Mouse (Mus musculus): ENCODE results near the gene Trp53rkb. TPM values are rescaled to one million over a fixed set of nuclear protein-coding genes. Genes with fewer than 3 reads are reported as not detected.

Trp53rkb gene
- polyA plus RNA-seq, 1 experiment from 2014 or later, result 13.3 TPM

DNA sequence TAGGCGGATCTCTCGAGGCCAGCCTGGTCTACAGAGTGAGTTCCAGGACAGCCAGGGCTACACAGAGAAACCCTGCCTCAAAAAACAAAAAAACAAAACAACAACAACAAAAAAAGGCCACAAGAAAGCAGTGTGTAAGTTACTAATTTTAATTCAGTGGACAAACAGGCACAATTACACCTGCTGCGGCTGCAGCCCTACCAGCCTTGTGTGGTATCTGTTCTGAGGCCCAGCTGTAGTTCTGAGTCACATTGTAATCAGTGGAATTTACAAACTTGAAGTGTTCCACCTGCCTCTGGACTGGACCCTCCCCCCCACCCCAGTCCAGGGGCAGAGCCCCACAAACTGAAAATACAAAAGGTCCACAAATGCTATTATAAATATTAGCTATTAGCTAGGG lies 11.0 kb downstream of the Trp53rkb start:
- no peak for DNase-seq (ENCODE audit: low spot score)
- no peaks in the 10 kb centered on the region for H3K27me3 ChIP-seq (ENCODE audit: insufficient read depth, poor library complexity, severe bottlenecking)
- peaks cover 4% of the 10 kb centered on the region for H3K36me3 ChIP-seq
- peaks cover 13% of the 10 kb centered on the region for H3K4me1 ChIP-seq
- no peaks in the 10 kb centered on the region for H3K9me3 ChIP-seq
- 78% methylated on average over 3 of the region's 3 CpGs for WGBS
- no peak overlapping the region for H3K27ac ChIP-seq
- no peak overlapping the region for H3K4me3 ChIP-seq

GRCm38 (mm10) chr2:166805250-166806172 lies 13.2 kb downstream of the Trp53rkb start, which contains the start of gene Arfgef2:
Gene Arfgef2 (plus strand): TSS chr2:166805588.
- WGBS, result under 1% methylated on average over 50 of the region's 76 CpGs
- Histone ChIP-seq H3K36me3 (no peaks in the 10 kb centered on the region), H3K27ac (peak within 1 kb of the TSS; percentile 92), H3K9me3 (no peaks in the 10 kb centered on the region), H3K4me1 (peaks cover 13% of the 10 kb centered on the region), H3K4me3 (peak within 1 kb of the TSS; percentile 81), H3K27me3 (ENCODE audit: insufficient read depth, poor library complexity, severe bottlenecking) (no peaks in the 10 kb centered on the region)
- DNase-seq (ENCODE audit: low spot score), result peak; percentile 96

GRCm38 (mm10) chr2:166806173-166806705 lies 13.9 kb downstream of the Trp53rkb start:
- no peak for DNase-seq (ENCODE audit: low spot score)
- Histone ChIP-seq H3K36me3 (peaks cover 4% of the 10 kb centered on the region; the same call in 1 of the 2 replicates), H3K27me3 (ENCODE audit: insufficient read depth, poor library complexity, severe bottlenecking) (no peaks in the 10 kb centered on the region), H3K4me3 (peak overlapping the region; percentile 81), H3K27ac (peak overlapping the region; percentile 92), H3K9me3 (no peaks in the 10 kb centered on the region), H3K4me1 (peaks cover 16% of the 10 kb centered on the region)
- WGBS, result 18% methylated on average over 14 of the region's 14 CpGs

- no peaks in the 10 kb centered on the region for H3K27me3 ChIP-seq (ENCODE audit: insufficient read depth, poor library complexity, severe bottlenecking)
- 77% methylated on average over 6 of the region's 6 CpGs for WGBS
- DNase-seq (ENCODE audit: low spot score), result no peak
- H3K9me3 ChIP-seq, result no peaks in the 10 kb centered on the region
- H3K4me1 ChIP-seq, result peaks cover 16% of the 10 kb centered on the region
- H3K4me3 ChIP-seq, result peak overlapping the region; percentile 81
- peaks cover 4% of the 10 kb centered on the region; the same call in 1 of the 2 replicates for H3K36me3 ChIP-seq
- H3K27ac ChIP-seq, result no peak overlapping the region
These were observed 14.5 kb downstream of the Trp53rkb start for GRCm38 (mm10) chr2:166806813-166807212.

- 89% methylated on average over 5 of the region's 5 CpGs for WGBS
- no peaks in the 10 kb centered on the region for H3K9me3 ChIP-seq
- no peak overlapping the region for H3K4me3 ChIP-seq
- no peak overlapping the region for H3K27ac ChIP-seq
- H3K27me3 ChIP-seq (ENCODE audit: insufficient read depth, poor library complexity, severe bottlenecking), result no peaks in the 10 kb centered on the region
- no peak for DNase-seq (ENCODE audit: low spot score)
- peaks cover 16% of the 10 kb centered on the region for H3K4me1 ChIP-seq
- H3K36me3 ChIP-seq, result peaks cover 6% of the 10 kb centered on the region; the same call in 1 of the 2 replicates
These were observed 17.2 kb downstream of the Trp53rkb start for GRCm38 (mm10) chr2:166809499-166809898.

GRCm38 (mm10) chr2:166810821-166811220 lies 18.5 kb downstream of the Trp53rkb start:
- Histone ChIP-seq H3K4me1 (peaks cover 16% of the 10 kb centered on the region), H3K9me3 (no peaks in the 10 kb centered on the region), H3K4me3 (no peak overlapping the region), H3K27me3 (ENCODE audit: insufficient read depth, poor library complexity, severe bottlenecking) (no peaks in the 10 kb centered on the region), H3K27ac (no peak overlapping the region), H3K36me3 (peaks cover 6% of the 10 kb centered on the region; the same call in 1 of the 2 replicates)
- DNase-seq (ENCODE audit: low spot score), result no peak
- WGBS, result 91% methylated on average over 10 of the region's 10 CpGs

GRCm38 (mm10) chr2:166818463-166819143 lies 26.3 kb downstream of the Trp53rkb start:
- Histone ChIP-seq H3K27me3 (ENCODE audit: insufficient read depth, poor library complexity, severe bottlenecking) (no peaks in the 10 kb centered on the region), H3K36me3 (peaks cover 5% of the 10 kb centered on the region; the same call in 1 of the 2 replicates), H3K4me1 (peaks cover 51% of the 10 kb centered on the region), H3K27ac (no peak overlapping the region), H3K4me3 (no peak overlapping the region), H3K9me3 (no peaks in the 10 kb centered on the region)
- 83% methylated on average over 9 of the region's 9 CpGs for WGBS
- no peak for DNase-seq (ENCODE audit: low spot score)

DNA sequence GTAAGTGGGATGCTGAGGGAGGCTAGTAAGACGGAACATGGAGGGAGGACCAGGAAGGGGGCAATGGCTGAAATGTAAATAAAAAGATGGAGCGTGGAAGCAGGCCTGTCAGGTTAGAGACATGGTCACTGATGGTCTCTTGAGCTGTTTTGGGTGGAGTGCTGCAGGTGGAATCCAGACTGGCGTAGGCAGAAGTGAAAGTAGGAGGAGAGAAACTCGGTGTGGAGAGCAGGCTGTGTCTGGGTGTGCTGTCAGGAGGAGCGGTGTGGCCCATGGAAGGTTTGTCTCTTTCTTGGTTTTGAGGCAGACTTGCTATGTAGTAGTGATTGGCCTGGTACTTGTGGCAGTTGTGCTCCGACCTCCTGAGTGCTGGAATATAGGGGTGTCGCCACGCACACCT lies 27.5 kb downstream of the Trp53rkb start:
- Histone ChIP-seq H3K36me3 (peaks cover 5% of the 10 kb centered on the region; the same call in 1 of the 2 replicates), H3K27ac (no peak overlapping the region), H3K4me1 (peaks cover 51% of the 10 kb centered on the region), H3K4me3 (no peak overlapping the region), H3K9me3 (no peaks in the 10 kb centered on the region), H3K27me3 (ENCODE audit: insufficient read depth, poor library complexity, severe bottlenecking) (no peaks in the 10 kb centered on the region)
- no peak for DNase-seq (ENCODE audit: low spot score)
- WGBS, result 83% methylated on average over 8 of the region's 8 CpGs

DNA sequence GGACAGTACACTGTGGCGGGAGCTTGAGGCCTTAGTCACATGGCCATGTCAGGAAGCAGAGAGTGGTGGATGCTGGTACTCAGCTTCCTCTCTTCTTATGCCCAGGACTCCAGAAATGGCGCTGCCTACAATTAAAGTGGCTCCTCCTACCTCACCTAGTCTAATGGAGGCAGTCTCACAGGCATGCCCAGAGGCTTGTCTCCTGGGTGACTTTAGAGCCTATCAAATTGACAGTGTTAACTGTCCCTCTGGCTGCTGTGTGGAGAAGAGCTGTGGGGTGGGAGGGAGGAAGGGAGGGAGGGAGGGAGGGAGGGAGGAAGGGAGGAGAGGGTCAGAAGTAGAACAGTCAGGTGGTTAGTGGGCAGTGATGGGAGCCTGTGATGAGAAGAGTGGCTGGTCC lies 28.5 kb downstream of the Trp53rkb start:
- Histone ChIP-seq H3K27ac (peak overlapping the region; percentile 32; the same call in 1 of the 2 replicates), H3K36me3 (peaks cover 8% of the 10 kb centered on the region; the same call in 1 of the 2 replicates), H3K4me1 (peaks cover 51% of the 10 kb centered on the region), H3K4me3 (no peak overlapping the region), H3K27me3 (ENCODE audit: insufficient read depth, poor library complexity, severe bottlenecking) (no peaks in the 10 kb centered on the region), H3K9me3 (no peaks in the 10 kb centered on the region)
- 45% methylated on average over 2 of the region's 2 CpGs for WGBS
- DNase-seq (ENCODE audit: low spot score), result no peak

DNA sequence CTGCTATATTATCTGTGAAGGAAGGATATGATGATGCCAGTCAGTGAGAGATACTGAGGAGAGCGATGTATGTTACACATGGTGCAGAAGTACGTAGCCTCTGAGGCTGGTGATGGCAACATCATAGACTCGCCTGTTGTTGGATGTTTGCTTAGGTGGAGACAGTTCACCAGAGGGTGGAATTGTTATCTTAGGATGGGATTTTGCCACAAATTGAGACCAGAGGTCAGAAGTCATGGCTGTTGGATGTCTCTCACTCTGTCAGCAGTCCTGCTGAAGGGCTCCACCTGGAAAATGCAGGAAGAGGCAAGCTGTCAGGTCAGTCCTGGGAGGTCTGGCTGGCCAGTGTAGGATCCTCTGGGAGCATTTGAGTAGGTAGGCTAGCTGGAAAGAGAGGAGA lies 29.1 kb downstream of the Trp53rkb start:
- Histone ChIP-seq H3K4me1 (peaks cover 51% of the 10 kb centered on the region), H3K9me3 (no peaks in the 10 kb centered on the region), H3K4me3 (no peak overlapping the region), H3K27me3 (ENCODE audit: insufficient read depth, poor library complexity, severe bottlenecking) (no peaks in the 10 kb centered on the region), H3K36me3 (peaks cover 9% of the 10 kb centered on the region; the same call in 1 of the 2 replicates), H3K27ac (peak overlapping the region; percentile 32; the same call in 1 of the 2 replicates)
- DNase-seq (ENCODE audit: low spot score), result no peak
- WGBS, result 78% methylated on average over 3 of the region's 3 CpGs

DNA sequence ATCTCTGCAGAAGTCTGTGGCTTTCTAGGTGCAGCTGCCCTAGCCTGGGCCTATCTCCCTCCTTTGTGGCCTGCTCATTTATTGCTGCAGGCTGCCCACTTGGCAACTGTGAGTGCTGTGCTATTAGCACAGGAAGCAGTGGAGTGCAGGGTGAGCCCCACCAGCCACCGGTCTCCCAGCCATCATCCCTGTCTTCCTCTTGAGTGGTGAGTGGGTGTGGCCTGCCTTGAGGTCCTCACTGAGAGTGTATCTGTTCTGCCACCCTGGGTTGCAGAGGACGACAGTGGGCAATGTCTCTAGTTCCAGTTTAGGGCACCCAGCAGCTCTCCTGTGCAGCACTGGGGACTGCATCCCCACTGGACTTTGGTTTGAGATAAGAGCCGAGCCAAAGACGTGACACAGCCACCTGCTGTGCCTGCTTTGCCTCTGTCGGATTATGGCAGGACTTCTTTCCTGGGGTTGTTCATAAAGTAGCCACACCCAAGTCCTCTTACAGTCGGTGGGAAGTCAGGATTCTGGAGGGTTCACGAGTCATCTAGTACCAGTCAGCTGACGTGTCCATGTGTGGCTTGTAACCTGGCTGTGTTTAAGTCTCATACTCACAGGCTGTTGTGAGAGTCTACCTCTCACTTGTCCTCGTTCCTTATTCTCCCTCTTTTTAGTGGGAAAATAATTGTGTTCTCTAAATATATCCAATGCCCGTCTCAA lies 29.9 kb downstream of the Trp53rkb start:
- H3K27ac ChIP-seq, result no peak overlapping the region
- H3K4me3 ChIP-seq, result no peak overlapping the region
- no peak for DNase-seq (ENCODE audit: low spot score)
- peaks cover 51% of the 10 kb centered on the region for H3K4me1 ChIP-seq
- H3K27me3 ChIP-seq (ENCODE audit: insufficient read depth, poor library complexity, severe bottlenecking), result no peaks in the 10 kb centered on the region
- H3K9me3 ChIP-seq, result no peaks in the 10 kb centered on the region
- H3K36me3 ChIP-seq, result peaks cover 11% of the 10 kb centered on the region
- WGBS, result 51% methylated on average over 10 of the region's 10 CpGs

- Histone ChIP-seq H3K4me3 (no peak overlapping the region), H3K27me3 (ENCODE audit: insufficient read depth, poor library complexity, severe bottlenecking) (no peaks in the 10 kb centered on the region), H3K9me3 (no peaks in the 10 kb centered on the region), H3K27ac (no peak overlapping the region; the same call in 1 of the 2 replicates), H3K36me3 (peaks cover 13% of the 10 kb centered on the region), H3K4me1 (peaks cover 51% of the 10 kb centered on the region)
- no peak for DNase-seq (ENCODE audit: low spot score)
- 85% methylated on average over 2 of the region's 2 CpGs for WGBS
These were observed 30.6 kb downstream of the Trp53rkb start for GRCm38 (mm10) chr2:166822901-166823300.
